Mouse (Mus musculus) urinary bladder, postnatal 25 days (tissue): ENCODE measurements around the gene Pld5.

Experiments
- DNase-seq: peaks from one replicate; pipeline ENCODE4 v3.0.0; 2022; ENCODE audit warnings: low spot score

Pld5 gene

GRCm38 (mm10) chr1:176167784-176168183 is 107.3 kb downstream of the Pld5 start:
- no peak for DNase-seq

GRCm38 (mm10) chr1:176167114-176167513 is 108.0 kb downstream of the Pld5 start:
- no peak for DNase-seq

GRCm38 (mm10) chr1:176145306-176145705 is 129.8 kb downstream of the Pld5 start:
- no peak for DNase-seq

- DNase-seq, result no peak
Observed at GRCm38 (mm10) chr1:176134379-176134778, 140.7 kb downstream of the Pld5 start.

GRCm38 (mm10) chr1:176125771-176126170 is 149.3 kb downstream of the Pld5 start:
- DNase-seq, result no peak

- no peak for DNase-seq
Observed at GRCm38 (mm10) chr1:176124441-176124840, 150.7 kb downstream of the Pld5 start.

- no peak for DNase-seq
Observed at GRCm38 (mm10) chr1:176123781-176124180, 151.3 kb downstream of the Pld5 start.

- no peak for DNase-seq
Observed at GRCm38 (mm10) chr1:176115604-176116003, 159.5 kb downstream of the Pld5 start.

GRCm38 (mm10) chr1:176098685-176099320 is 176.3 kb downstream of the Pld5 start:
- no peak for DNase-seq

- DNase-seq, result no peak
Observed at GRCm38 (mm10) chr1:176092119-176092518, 183.0 kb downstream of the Pld5 start.

- DNase-seq, result no peak
Observed at GRCm38 (mm10) chr1:176089382-176089781, 185.7 kb downstream of the Pld5 start.

- no peak for DNase-seq
Observed at GRCm38 (mm10) chr1:176085952-176086648, 189.0 kb downstream of the Pld5 start.

GRCm38 (mm10) chr1:176082306-176082705 is 192.8 kb downstream of the Pld5 start:
- DNase-seq, result no peak

- no peak for DNase-seq
Observed at GRCm38 (mm10) chr1:176080969-176081368, 194.1 kb downstream of the Pld5 start.

- no peak for DNase-seq
Observed at GRCm38 (mm10) chr1:176078410-176078809, 196.7 kb downstream of the Pld5 start.

GRCm38 (mm10) chr1:176076799-176077198 is 198.3 kb downstream of the Pld5 start:
- no peak for DNase-seq

GRCm38 (mm10) chr1:176075810-176076209 is 199.3 kb downstream of the Pld5 start:
- no peak for DNase-seq

GRCm38 (mm10) chr1:176075409-176075808 is 199.7 kb downstream of the Pld5 start:
- DNase-seq, result no peak

GRCm38 (mm10) chr1:176074526-176074925 is 200.6 kb downstream of the Pld5 start:
- DNase-seq, result no peak

- DNase-seq, result no peak
Observed at GRCm38 (mm10) chr1:176065281-176065680, 209.8 kb downstream of the Pld5 start.

GRCm38 (mm10) chr1:176064471-176064870 is 210.6 kb downstream of the Pld5 start:
- DNase-seq, result no peak

- no peak for DNase-seq
Observed at GRCm38 (mm10) chr1:176053653-176054052, 221.5 kb downstream of the Pld5 start.

- DNase-seq, result no peak
Observed at GRCm38 (mm10) chr1:176046995-176047394, 228.1 kb downstream of the Pld5 start.

- no peak for DNase-seq
Observed at GRCm38 (mm10) chr1:176046375-176046774, 228.7 kb downstream of the Pld5 start.
